Mouse (Mus musculus) stomach, embryonic 14.5 days (tissue): ENCODE results near the gene Jade1. TPM values are rescaled to one million over a fixed set of nuclear protein-coding genes. Genes with fewer than 3 reads are reported as not detected.

ENCODE experiments used
- ATAC-seq: fragments of 200-750 bp; cut with Nextera tagmentation; 2 replicates; pipeline ENCODE4 v1.8.0; 2017; ENCODE audit warnings: low read depth, moderate TSS enrichment; ENCODE audit not compliant: insufficient number of reproducible peaks, insufficient read depth, low FRiP score
- H3K27ac ChIP-seq: fragments of 300-500 bp; sonication (generic); 2 replicates; pipeline ENCODE4 v1.5.1; 2014; ENCODE audit warnings: mild to moderate bottlenecking, low read length, moderate library complexity, mixed read lengths
- H3K27me3 ChIP-seq: fragments of 300-500 bp; sonication (generic); 2 replicates; pipeline ENCODE4 v1.6.1; 2014; ENCODE audit warnings: low read length, control low read depth, mixed read lengths; ENCODE audit not compliant: control insufficient read depth, insufficient read depth
- H3K36me3 ChIP-seq: fragments of 300-500 bp; sonication (generic); 2 replicates; pipeline ENCODE4 v1.6.1; 2014; ENCODE audit warnings: mild to moderate bottlenecking, control low read depth, low read length, moderate library complexity, mixed read lengths; ENCODE audit not compliant: control insufficient read depth, insufficient read depth
- H3K4me1 ChIP-seq: fragments of 300-500 bp; sonication (generic); 2 replicates; pipeline ENCODE4 v1.6.1; 2014; ENCODE audit warnings: low read length, control low read depth, mixed read lengths; ENCODE audit not compliant: control insufficient read depth, insufficient read depth
- H3K4me2 ChIP-seq: fragments of 300-500 bp; sonication (generic); replicated peaks from 2 replicates; pipeline ENCODE4 v1.6.1; 2014; ENCODE audit warnings: low read depth, low read length, control low read depth
- H3K4me3 ChIP-seq: fragments of 300-500 bp; sonication (generic); 2 replicates; pipeline ENCODE4 v1.5.1; 2014; ENCODE audit warnings: low read depth, low read length, control low read depth
- H3K9ac ChIP-seq: fragments of 300-500 bp; sonication (generic); replicated peaks from 2 replicates; pipeline ENCODE4 v1.6.1; 2014; ENCODE audit warnings: low read depth, mild to moderate bottlenecking, control low read depth, low read length, moderate library complexity, mixed read lengths
- H3K9me3 ChIP-seq: fragments of 300-500 bp; sonication (generic); 2 replicates; pipeline ENCODE4 v1.6.1; 2016; ENCODE audit warnings: low read depth, low read length, control low read depth; ENCODE audit not compliant: control insufficient read depth
- WGBS: fragments of 180-500 bp; shearing (Covaris S2); extraction: QIAGEN DNeasy Blood & Tissue Kit; methylation state at CpG from one replicate; pipeline ENCODE4 v1.1.7; 2014; 5-methylcytosine and 5-hydroxymethylcytosine counted together
- polyA plus RNA-seq: library from polyadenylated mRNA; unstranded; fragments of >200 nt; fragmentation: Nextera tagmentation; extraction: Ambion mirVana; gene quantifications from 2 replicates; pipeline ENCODE4 v1.2.1, GENCODE M21; 2014

The Jade1 gene
- polyA plus RNA-seq: 12.1 and 12.6 TPM in 2 replicates

DNA sequence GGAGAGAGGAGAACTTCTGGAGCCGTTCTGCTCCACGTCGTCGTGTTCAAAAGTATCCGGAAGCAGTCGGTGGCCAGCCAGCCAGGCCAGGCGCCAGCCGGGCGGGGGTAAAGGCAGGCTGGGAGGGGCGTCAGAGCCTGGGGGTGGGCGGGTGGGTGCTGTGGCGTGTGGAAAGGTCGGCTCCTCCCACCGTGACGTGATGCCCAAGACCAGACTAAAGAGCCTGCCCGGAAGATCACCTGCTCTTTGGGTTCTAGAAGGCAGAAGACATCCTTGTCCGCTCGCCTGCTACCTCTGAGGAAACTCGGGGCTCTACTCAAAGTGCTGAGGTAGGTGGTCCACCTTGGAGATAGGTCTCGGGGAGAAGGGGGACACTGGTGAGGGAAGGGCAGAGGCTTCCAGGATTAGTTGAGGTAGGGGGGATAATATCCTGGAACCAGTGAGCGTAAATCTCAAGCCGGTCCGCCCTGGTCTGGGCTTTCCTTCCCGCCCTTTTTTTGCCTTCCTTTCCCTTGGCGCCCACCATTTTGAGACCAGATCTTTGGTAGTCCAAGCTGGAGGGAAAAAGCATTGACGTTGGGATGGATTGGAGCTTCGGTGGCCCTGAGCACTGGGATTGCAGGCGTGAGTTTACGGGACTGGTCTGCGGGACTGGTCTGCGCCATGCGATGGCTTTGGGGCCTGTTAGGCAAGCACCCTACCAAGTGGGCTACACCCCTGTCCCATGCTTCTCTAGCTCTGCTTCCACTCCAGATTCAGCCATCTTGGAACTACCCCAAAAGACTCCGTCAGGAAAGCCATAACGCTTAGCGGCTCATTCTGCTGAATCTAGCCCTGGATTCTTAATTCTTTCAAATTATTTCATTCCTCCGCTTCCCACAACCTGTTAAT is at the start of gene Jade1:
Gene Jade1 (plus strand): TSS at position 241 of the 891 bp plus-strand sequence.
- Histone ChIP-seq H3K9ac (no peak within 1 kb of the TSS), H3K27ac (no peak within 1 kb of the TSS), H3K9me3 (no peaks in the 10 kb centered on the region), H3K4me1 (no peaks in the 10 kb centered on the region), H3K4me2 (no peak within 1 kb of the TSS), H3K27me3 (no peaks in the 10 kb centered on the region), H3K4me3 (no peak within 1 kb of the TSS), H3K36me3 (no peaks in the 10 kb centered on the region)
- no peak for ATAC-seq
- 96% methylated on average over 36 of the region's 36 CpGs for WGBS

DNA sequence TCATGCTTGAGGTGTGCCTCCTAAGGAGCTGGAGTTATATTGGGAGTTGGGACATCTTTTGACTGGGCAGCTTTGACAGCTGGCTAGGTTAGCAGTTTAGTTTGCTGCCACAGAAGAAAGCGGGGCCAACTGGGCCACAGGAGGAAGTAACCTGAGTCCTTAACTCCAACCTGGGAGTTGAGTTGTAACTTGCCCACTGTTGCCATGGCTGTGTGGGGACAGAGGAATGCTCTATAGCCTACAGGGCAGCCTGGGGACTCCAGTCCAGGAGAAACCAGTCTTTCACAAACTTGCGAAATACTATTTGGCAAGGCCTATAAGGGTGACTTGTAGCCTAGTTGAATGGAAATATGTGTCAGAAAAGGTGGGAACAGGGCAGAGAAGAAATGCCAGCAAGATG is 46.1 kb upstream of the Jade1 start:
- no peak for ATAC-seq
- H3K27ac ChIP-seq: no peak overlapping the region

DNA sequence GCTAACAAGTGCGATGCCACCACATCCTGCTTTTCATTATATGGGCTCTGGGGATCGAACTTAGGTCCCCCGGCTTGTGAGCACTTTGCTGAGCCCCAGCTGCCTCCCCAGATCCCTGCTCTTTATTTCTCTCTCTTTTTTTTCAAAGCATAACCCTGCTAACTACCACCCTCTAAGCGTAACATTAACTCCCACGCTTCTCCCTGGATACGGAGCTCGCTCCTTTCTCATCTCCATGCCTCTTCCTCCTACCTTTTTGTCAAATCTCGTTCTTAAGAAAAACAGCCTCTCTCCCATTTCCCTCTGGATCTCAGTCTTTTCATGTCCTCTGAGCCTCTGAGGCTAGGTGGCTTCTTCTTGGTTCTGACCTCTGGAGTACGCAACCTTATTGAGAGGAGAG is 45.3 kb upstream of the Jade1 start:
- H3K36me3 ChIP-seq: no peaks in the 10 kb centered on the region
- H3K27me3 ChIP-seq: no peaks in the 10 kb centered on the region
- H3K9ac ChIP-seq: no peak overlapping the region
- no peaks in the 10 kb centered on the region for H3K9me3 ChIP-seq
- no peak overlapping the region for H3K27ac ChIP-seq
- no peak overlapping the region for H3K4me2 ChIP-seq
- no peak overlapping the region for H3K4me3 ChIP-seq
- ATAC-seq: no peak
- 78% methylated on average over 9 of the region's 9 CpGs for WGBS
- peaks cover 2% of the 10 kb centered on the region; the same call in 1 of the 2 replicates for H3K4me1 ChIP-seq

More for the DNA sequence above, 46.1 kb upstream of the Jade1 start:
- Histone ChIP-seq H3K4me3 (no peak overlapping the region), H3K36me3 (no peaks in the 10 kb centered on the region), H3K27me3 (no peaks in the 10 kb centered on the region), H3K4me2 (no peak overlapping the region), H3K9ac (no peak overlapping the region), H3K4me1 (no peaks in the 10 kb centered on the region; the same call in 1 of the 2 replicates), H3K9me3 (no peaks in the 10 kb centered on the region)
- WGBS: 76% methylated on average over 2 of the region's 2 CpGs

DNA sequence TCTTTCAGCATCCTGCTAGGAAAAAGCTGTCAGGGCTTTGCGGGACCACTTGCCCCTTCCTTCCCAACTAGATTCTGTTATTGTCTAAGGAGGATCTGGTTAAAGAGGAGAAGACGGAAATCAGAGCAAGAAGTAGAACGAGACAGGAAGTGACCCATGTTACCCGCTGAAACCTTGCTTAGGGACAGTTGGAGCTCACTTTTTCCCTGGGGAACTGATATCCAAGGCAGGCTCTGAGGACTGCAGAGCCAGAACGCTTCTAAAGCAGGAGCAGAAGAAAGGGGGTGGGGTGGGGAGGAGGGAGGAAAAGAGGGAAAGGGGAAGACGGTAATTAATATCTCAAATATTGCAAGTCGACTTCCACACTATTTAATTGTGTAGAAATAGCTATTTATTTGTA is 44.8 kb upstream of the Jade1 start:
- Histone ChIP-seq H3K4me3 (no peak overlapping the region), H3K4me1 (peaks cover 2% of the 10 kb centered on the region; the same call in 1 of the 2 replicates), H3K27me3 (no peaks in the 10 kb centered on the region), H3K9me3 (no peaks in the 10 kb centered on the region), H3K9ac (no peak overlapping the region), H3K4me2 (no peak overlapping the region), H3K27ac (no peak overlapping the region), H3K36me3 (no peaks in the 10 kb centered on the region)
- WGBS: 67% methylated on average over 7 of the region's 7 CpGs
- no peak for ATAC-seq

DNA sequence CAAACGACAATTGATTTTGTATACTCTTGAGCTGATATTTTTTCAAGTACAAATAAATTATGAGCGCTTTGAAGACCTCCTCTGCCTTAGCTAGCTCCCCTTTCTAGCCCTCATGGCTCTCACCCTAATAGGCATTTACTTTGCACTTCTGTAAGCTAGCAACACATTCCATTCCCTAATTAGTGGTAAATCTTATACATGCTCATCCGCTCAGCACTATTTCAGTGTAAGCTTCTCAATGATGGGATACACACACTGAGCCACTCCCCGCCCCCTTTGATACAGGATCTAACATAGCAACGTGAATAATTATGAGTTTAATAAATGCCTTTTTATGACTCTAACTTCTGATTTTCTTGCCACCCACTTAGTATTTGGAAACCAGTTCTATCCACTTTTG is 41.5 kb upstream of the Jade1 start:
- ATAC-seq: no peak
- 75% methylated on average over 5 of the region's 5 CpGs for WGBS
- H3K27ac ChIP-seq: no peak overlapping the region

DNA sequence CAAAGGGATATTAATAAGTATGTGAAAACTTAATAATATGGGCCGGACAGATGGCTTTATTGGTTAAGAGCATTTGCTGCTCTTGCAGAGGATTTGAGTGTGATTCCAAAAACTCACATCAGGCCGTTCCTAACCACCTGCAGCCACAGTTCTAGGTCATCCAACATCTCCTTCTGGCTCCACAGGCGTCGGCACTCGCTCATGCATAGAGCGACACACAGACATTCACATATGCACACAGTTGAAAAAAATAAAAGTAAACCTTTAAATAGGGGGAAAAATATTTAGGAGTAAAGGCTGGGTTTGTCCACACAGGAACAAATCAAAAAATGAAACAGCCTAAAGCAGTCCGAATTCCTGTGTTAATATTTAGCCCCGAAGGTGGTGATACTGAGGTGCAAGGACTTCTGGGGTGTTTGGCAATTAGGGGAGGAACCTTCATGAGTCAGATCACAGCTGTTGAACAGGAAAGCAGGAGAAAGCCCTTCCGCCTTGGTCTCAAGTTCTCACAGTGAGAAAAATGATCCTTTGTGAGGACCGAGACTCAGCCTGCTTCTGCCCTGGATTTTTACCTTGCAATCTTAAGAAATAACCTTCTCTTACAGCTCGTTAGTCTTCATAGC is 40.7 kb upstream of the Jade1 start:
- ATAC-seq: no peak
- no peaks in the 10 kb centered on the region for H3K9me3 ChIP-seq
- no peaks in the 10 kb centered on the region for H3K27me3 ChIP-seq
- H3K4me3 ChIP-seq: no peak overlapping the region
- no peak overlapping the region for H3K27ac ChIP-seq
- H3K36me3 ChIP-seq: no peaks in the 10 kb centered on the region
- no peak overlapping the region for H3K9ac ChIP-seq
- peaks cover 2% of the 10 kb centered on the region; the same call in 1 of the 2 replicates for H3K4me1 ChIP-seq
- no peak overlapping the region for H3K4me2 ChIP-seq
- 67% methylated on average over 11 of the region's 11 CpGs for WGBS

More for the DNA sequence above, 41.5 kb upstream of the Jade1 start:
- Histone ChIP-seq H3K27me3 (no peaks in the 10 kb centered on the region), H3K4me2 (no peak overlapping the region), H3K4me1 (peaks cover 2% of the 10 kb centered on the region; the same call in 1 of the 2 replicates), H3K36me3 (no peaks in the 10 kb centered on the region), H3K9ac (no peak overlapping the region), H3K4me3 (no peak overlapping the region), H3K9me3 (no peaks in the 10 kb centered on the region)

DNA sequence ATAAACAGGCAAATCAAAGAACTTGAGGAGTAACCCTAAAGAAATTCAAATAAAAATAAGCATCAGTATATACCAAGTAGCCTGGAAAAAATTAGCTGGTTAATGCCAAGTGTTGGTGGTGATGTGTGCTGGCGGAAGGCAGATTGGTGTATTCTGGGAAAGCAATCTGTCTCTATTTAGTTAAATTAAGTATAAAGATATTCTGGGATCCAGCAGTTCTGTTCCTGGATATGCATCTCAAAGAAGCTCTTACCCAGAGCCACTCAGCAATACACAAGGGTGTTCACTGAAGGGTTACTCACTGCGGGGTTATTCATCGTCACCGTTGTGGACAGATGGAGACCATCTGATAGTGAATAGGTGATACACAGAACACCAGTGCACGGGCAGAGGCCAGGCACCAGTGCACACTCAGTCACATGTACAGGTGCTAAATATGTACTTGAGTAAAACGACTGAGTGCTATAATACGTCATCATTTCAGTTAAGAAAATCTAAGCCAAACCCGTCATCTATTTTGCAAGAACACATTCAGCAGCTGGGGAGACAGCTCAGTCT is 38.5 kb upstream of the Jade1 start:
- no peak overlapping the region for H3K4me3 ChIP-seq

DNA sequence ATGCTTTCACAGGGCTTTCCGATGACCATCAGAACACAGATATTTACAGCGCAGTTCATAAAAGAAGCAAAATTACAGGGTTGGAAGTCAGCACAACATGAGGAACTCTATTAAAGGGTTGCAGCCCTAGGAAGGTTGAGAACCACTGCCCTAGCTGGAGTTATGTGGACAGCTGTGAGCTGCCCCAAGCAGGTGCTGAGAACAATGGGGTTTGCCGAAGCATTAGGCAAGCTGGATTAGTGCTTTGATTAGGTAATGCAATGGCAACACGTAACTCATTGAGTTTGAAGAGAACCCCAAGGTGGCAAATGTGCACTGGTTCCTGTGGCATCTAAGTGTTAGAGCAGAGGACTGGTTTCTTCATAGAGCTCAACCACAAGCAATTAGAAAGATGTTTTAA is 34.6 kb upstream of the Jade1 start:
- ATAC-seq: no peak
- no peak overlapping the region for H3K4me2 ChIP-seq
- H3K9me3 ChIP-seq: no peaks in the 10 kb centered on the region
- 85% methylated on average over 4 of the region's 4 CpGs for WGBS
- no peaks in the 10 kb centered on the region for H3K4me1 ChIP-seq
- no peaks in the 10 kb centered on the region for H3K36me3 ChIP-seq
- no peak overlapping the region for H3K4me3 ChIP-seq
- H3K27me3 ChIP-seq: no peaks in the 10 kb centered on the region
- H3K9ac ChIP-seq: no peak overlapping the region
- H3K27ac ChIP-seq: no peak overlapping the region

More for the DNA sequence above, 38.5 kb upstream of the Jade1 start:
- no peaks in the 10 kb centered on the region for H3K9me3 ChIP-seq
- H3K36me3 ChIP-seq: no peaks in the 10 kb centered on the region
- no peak for ATAC-seq
- H3K27me3 ChIP-seq: no peaks in the 10 kb centered on the region
- 78% methylated on average over 8 of the region's 8 CpGs for WGBS
- no peak overlapping the region for H3K27ac ChIP-seq
- H3K4me2 ChIP-seq: no peak overlapping the region
- no peak overlapping the region for H3K9ac ChIP-seq
- H3K4me1 ChIP-seq: peaks cover 2% of the 10 kb centered on the region; the same call in 1 of the 2 replicates
